Mouse (Mus musculus) megakaryocyte-erythroid progenitor cell, adult 5 weeks (primary cell): ENCODE data around the gene Btbd35f16. TPM values are rescaled to one million over a fixed set of nuclear protein-coding genes. Genes with fewer than 3 reads are reported as not detected.

ENCODE experiments used
- polyA plus RNA-seq: library from polyadenylated mRNA; stranded (reverse); fragments of >175 nt; gene quantifications from 2 replicates; pipeline ENCODE4 v1.2.3, GENCODE M21; 2012

Btbd35f16 gene
- not detected in 2 replicates for polyA plus RNA-seq

DNA sequence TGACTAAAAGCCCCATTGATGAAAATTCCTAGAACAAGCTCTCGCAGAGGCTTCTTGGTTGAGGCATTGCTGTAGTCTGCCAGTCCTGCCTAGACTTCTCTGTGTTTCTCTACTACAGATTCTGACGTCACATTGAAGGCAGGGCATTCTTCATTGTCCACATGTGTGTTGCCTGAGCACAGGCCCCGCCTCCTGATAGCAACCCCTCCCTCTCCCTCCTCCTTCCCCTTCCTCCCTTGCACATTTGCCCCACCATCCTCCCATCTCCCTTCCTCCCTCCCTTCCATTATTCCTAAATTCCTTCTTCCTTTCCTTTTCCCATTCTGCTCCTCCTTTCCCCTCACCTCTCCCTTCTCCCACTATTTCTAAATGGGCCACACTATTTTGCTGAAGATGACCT lies at the start of gene Btbd35f16:
Gene Btbd35f16, minus strand, starts transcription at position 101 of the 400 bp plus-strand sequence.

Other genes starting within 250 kb of the Btbd35f16 start
- gene Btbd35f10, start 204.1 kb downstream of the Btbd35f16 start, polyA plus RNA-seq, result not detected in 2 replicates
- gene Btbd35f3, start 80.7 kb upstream of the Btbd35f16 start, polyA plus RNA-seq, result not detected in 2 replicates
- not detected in 2 replicates for gene Btbd35f28, start 239.6 kb upstream of the Btbd35f16 start, polyA plus RNA-seq